Mouse (Mus musculus): ENCODE data around the gene Trim13.
A peak's percentile ranks its signal among the peaks of the same experiment; 100 is the strongest.

Gene Trim13

DNA sequence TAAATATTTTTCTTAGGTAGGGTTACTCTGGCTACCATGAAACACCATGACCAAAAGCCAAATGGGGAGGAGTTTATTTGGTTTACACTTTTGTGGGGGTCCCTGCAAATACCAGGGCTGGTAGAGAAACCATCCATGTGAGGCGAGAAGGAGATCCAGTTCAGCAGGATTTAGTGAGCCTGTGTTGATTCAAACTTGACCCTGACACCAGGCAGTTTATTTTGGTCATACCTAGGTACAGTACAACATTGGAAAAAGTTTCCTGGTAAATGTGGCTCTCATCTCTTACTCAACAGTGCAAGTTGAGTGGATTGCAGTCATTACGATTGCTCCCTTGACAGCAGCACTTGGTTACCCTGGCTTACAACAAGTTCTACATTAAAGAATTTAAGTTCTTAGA, 15.3 kb downstream of the Trim13 start:
- no peak for DNase-seq (ENCODE audit: low spot score in 2 of 2)

DNA sequence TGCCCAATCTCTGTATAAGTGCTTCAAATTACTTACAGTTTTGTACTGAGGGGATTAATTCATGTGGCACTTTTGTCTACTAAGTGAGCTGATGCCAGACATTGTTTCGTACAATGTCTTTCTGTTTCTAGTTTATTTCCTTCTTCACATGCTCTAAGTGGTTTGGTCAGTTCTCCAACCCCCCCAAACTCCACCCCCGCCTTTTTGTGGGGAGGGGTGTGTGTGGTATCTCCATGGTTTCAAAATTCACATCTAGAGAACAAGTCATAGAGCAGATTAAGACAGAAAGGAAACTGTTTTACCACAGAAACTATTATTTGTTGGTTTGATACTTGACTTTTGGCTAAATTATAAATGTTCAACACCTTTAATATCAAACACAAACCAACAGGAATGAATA, 22.3 kb downstream of the Trim13 start:
- no peak for DNase-seq (ENCODE audit: low spot score in 2 of 2)

DNA sequence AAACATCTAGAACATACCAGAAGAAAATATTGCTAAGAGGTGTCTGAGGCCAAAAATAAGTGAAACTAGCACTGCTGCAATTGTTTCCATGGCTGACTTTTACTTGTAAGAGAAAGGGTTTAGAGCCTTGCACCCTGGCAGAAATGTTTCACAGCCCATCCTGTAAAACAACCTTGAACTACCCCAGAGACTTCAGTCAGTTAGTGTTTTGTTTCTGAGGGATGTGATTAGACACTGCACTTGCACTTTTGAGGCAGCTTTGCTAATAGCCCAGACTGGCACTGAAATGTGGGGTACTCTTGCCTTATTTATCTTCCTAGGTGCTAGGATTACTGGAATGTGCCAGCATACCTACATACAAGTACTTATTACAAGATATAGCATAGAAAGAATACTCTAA, 37.9 kb downstream of the Trim13 start:
- no peak for DNase-seq (ENCODE audit: low spot score in 2 of 2)

DNA sequence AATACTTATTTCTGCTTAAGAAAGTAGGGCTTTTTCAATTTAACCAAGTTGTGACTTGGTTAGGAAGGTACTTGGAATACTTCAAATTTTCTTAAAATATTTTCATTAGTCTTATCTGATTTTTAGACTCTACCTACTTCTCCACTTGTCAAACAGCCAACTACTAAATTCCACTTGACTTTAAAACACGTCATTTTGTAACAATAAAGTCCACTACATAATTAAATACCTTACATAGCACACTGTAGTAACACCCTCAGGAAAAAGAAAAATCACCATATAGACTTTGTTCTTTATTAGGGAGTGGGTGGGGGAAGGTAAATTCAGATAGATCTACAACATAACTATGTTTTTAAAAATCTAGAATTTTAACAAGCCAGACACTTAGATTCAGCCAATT, 44.6 kb downstream of the Trim13 start:
- DNase-seq (ENCODE audit: low spot score in 2 of 2) = no peak

DNA sequence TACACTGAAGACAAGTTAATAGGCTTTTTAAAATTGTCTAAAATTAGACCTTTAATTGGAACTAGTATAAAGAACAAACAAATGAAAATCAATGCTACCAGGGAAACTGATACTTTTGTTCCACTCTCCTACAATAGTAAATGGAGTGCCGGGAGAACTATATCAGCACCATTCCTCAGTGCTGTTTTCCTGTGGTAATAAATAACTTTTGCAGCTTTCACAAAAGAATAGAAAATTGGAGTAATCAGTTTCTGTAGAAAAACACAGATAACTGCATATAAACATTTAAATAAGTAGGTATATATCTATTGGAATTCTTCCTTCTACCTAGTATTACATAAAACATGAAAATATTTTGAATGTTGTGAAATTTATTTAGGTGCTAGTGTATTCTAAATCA, 47.5 kb downstream of the Trim13 start:
- DNase-seq (ENCODE audit: low spot score in 2 of 2) = no peak

DNA sequence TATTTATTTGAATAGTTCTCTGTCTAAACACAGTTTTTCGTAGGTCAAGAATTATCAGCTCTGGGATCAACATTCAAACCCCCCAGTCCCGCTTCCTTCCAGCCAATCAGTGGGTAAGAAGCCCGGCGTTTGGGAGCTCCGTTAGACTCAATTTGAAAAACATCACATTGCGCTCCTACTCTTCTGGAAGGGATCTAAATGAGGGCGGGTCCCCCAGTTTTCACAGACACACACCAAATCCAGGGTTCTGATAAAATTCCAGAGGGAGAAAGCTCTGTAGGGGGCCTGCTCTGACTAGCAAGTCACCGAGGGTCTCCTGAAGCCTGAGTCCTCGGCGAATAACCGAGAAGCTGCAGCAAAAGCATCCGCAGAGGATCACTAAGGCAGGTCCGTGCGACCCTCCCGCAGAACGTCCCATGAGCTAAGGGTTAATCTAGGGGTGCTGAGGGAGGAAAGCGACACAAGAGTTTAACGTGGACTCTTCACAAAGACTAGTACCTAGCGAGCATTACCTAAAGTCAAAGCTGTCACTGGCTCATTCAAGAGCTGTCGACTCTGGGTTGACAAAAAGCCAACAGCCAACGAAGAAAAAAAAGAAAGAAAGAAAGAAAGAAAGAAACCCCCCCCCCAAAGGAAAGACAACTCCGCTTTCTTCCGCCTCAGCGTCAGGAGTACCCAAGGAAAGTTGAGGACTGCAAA, 49.3 kb downstream of the Trim13 start:
- DNase-seq (ENCODE audit: low spot score in 2 of 2) = peak; percentile 21 to 31

DNA sequence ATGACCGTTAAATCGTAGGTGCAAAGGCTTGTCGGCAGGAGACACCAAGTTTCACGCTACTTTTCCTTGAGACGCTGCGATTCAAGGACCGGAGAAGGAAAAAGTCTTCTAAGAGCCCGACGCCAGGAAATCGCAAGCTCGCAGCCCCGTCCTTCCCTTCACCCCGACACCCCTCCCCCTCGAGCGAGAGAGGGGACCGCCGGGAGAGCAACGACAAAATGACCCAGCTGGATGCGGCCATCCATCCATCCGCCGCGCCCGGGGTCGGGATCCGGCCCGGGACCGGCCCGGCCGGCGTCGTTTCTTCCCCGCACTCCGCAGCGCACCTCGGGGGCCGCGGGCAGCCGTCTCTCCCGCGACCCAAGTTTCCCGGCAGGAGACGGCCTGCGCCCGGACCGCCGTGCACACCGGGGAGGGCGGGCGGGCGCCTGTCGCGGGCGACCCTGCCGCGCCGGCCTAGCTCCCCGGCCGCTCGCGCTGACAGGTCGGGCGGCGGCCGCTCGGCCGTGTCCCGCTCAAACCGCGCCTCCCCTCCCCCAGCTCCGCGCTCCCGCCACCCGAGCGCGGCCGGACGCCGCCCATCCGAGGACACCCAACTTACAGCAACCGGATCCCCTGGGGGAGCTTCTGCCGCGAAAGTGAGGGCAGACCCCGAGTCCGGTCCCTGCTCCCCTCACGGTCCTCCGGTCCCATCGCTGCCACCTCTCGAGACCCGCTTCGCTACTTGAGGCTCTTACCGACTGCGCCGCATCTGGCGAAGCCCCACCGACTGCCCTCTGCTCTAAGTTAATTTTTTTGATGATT, 50.0 kb downstream of the Trim13 start:
- DNase-seq (ENCODE audit: low spot score in 2 of 2) = peak; percentile 22 to 36

DNA sequence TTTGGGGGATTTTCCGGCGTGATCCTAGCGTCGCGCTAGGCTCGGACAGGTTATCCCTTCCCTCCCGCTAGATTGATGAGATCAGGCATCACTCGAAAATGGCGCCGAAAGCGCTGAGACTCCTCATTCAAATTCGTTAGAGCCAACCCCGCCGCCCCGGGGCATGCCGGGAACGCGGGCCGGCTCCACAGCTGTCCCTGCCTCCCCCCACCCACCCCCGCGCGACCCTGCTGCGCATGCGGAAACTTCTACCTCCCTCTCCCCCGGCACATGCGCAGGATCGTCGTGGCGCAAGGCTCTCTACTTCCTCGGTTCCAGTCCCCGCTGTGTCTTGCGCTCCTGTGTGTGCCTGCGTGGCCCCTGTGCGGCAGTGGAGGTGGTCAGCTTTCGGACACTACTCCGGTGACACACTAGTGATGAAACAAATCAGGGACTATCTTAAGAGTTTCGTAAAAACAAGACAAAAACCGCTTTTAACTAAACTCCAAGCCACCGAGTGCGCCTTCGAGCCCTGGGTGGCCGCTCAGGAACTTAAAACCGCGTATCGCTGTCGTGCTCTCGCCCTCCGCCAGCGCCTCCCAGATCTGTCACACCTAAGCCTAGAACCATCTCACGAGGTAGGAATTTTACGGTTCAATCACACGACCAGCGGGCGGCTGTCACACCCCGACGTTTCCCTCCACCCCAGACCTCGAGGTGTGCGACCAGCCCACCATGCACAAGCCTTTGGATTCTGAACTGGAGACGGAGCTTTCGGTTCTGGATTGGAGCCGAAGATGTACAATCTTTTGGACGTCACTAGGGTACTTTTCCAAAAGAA, 50.8 kb downstream of the Trim13 start:
- peak; percentile 92 to 96 for DNase-seq (ENCODE audit: low spot score in 2 of 2)

DNA sequence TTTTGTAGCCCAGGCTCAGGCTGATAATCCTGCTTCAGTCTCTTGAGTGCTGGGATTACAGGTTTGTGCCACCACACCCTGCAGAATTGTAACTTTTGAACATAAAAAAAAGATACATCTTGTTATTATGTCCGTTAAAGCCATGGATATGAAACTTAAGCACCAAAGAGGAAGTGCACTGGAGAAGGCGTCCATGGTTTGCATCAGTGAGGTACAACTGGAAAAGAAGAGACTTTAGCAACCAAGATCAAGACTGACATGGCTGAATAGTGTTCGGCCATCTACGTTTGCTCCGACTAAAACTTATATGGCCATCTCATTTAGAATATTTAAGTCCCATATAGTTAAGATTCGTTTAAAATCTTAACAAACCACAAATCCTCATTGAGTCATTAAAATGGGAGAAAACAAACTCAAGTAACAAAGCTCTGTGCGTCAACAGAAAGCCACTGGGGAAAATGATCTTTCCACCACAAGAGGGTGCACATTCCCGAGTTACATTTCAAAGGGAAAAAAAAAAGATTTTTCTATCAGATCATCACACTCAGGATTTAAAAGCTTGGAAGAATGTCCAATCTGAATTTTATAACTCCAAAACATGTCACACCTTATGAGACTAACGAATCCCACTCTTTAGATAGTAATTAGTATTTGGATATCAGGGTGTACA, 52.4 kb downstream of the Trim13 start:
- DNase-seq (ENCODE audit: low spot score in 2 of 2) = peak in 1 of 2 experiments; percentile 38

Data from cerebellum, postnatal 4 days (tissue).